Mouse (Mus musculus) lung, postnatal 0 days (tissue): ENCODE measurements around the gene Fam71f1.

ENCODE experiments used
- CTCF ChIP-seq: IDR thresholded peaks from 2 replicates; pipeline ENCODE4 v1.5.1; 2016; ENCODE audit warnings: antibody characterized with exemption, mild to moderate bottlenecking
- EP300 ChIP-seq: IDR thresholded peaks from 2 replicates; pipeline ENCODE4 v1.6.1; 2016; ENCODE audit warnings: antibody characterized with exemption, mild to moderate bottlenecking, control low read depth

GRCm38 (mm10) chr6:29286870-29287269 is 32.1 kb upstream of the Fam71f1 start:
- TF ChIP-seq CTCF: no peak
- TF ChIP-seq EP300: no peak
